Mouse (Mus musculus): ENCODE results near the gene Clec16a. TPM values are rescaled to one million over a fixed set of nuclear protein-coding genes. Genes with fewer than 3 reads are reported as not detected.

Clec16a gene
- total RNA-seq, 4 experiments from 2014 or later = 37.2 to 55.9 (median 51.3) TPM

GRCm38 (mm10) chr16:10683193-10684000, 138.3 kb downstream of the Clec16a start:
- no peak for DNase-seq

- no peak for DNase-seq
Observed at GRCm38 (mm10) chr16:10689748-10690318, 144.7 kb downstream of the Clec16a start.

DNA sequence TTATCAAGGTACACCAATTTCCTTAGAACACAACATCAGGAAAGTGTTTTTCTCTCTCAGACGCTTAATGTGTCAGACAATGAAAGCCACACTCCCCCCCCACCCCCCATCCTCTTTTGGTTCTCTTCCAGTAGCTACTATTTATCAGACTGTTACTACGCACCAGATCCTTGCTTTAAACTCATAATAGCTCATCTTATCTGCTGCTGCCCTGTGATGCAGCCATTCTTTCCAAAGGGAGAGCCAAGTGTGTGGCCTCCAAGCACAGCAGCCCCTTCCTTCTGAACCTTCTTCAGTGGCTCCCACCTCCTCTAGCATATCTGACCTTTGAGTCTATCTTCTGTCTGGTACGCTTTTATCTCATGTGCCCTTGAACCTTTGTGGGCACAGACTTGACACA, 145.3 kb downstream of the Clec16a start:
- no peak for DNase-seq

- DNase-seq = no peak
Observed at GRCm38 (mm10) chr16:10691705-10692104, 146.6 kb downstream of the Clec16a start.

DNA sequence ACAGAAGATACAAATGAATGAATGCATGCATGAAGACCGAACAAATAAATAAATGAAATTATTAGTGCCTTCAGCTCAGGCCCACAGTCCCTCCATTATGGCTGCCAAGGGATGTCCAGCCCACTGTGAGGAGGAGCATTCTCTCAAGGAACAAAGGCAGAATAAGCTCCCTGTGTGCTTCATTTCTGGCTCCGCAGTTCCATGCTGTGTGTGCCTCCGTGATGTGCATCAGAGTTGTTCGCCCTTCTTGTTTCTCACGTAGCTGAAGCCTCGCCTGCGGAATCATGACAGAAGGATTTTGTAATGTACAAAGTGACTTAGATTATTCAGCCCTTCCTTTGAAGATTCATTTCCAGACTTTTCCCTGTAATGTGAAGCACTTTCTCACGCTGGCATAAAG, 147.7 kb downstream of the Clec16a start:
- DNase-seq = no peak

GRCm38 (mm10) chr16:10693424-10693823, 148.3 kb downstream of the Clec16a start:
- no peak for DNase-seq

GRCm38 (mm10) chr16:10694414-10694851, 149.3 kb downstream of the Clec16a start:
- no peak for DNase-seq

- DNase-seq = no peak
Observed at GRCm38 (mm10) chr16:10697861-10698659, 152.9 kb downstream of the Clec16a start.

DNA sequence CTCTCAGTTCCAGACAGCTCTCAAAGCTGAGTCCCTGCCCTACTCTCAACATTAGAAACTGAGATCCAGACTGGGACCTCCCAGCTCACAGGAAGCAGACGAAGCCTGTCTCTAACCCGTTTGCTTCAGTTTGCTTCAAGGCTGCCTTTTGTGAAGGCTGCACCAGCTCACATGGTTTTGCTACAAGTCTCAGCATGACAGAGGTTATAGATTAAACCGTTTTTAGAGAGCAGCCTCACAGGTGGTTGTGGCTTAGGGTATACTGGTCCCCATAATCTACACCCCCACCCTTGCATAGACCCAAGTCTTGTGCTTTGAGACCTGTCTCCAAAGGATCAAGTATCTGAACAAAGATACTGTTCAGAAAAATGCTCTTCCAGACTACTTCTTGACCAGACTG, 154.2 kb downstream of the Clec16a start:
- DNase-seq = no peak

DNA sequence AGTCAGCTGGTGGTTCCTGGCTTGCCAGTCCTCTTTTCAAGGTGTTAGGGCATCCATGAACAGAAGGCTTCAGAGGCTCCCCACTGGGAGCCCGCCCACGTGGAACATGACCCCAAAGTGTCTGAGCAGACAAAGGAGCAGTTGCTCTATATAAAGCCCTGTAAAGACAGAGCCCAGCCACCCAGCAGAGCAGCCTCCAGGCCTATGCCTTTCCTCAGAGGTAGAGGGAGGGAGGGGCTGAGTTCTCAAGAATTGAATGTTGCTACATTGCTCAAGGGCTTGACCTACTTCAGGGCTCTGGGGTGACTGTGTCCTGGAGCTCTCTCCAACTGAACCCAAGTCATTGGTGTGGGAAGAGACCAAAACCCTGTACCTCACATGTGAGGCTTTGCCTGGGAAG, 155.0 kb downstream of the Clec16a start:
- no peak for DNase-seq

DNA sequence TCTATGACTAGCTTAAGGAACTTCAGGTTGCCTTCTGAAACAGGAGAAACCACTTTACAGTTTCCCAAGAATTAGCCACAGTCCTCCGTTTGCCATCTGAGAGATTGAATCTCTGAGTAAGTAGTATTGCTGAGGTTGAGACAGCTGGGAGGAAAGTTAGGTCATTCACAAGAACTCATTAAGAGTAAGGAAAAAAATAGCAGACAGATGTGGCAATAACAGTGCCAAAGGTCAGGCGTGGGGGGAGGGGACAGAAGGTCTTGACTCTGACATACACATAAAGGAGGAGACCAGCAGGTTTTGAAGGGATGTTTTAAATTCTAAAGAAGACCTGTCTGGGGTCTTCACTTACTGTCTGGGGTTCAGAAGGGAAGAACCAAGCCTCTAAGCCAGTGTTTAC, 157.3 kb downstream of the Clec16a start:
- no peak for DNase-seq

DNA sequence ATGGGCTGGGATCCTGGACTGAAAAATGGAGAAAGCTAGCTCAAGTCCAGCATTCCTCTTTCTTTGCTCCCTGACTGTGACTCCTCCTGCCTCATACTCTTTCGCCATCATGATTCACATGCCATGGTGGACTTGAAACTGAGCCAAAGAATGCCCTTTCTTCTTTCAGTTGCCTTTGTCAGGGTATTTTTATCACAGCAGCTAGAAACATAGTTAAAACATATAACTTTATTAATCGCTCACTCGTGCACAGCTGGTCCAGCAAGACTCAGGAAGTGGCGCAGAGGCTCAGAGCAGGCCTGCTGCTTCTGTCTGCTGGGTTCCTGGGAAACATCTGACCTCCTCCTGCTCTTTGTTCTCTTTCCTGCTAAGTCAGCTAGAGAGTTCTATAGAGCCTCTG, 158.8 kb downstream of the Clec16a start:
- DNase-seq = no peak

DNA sequence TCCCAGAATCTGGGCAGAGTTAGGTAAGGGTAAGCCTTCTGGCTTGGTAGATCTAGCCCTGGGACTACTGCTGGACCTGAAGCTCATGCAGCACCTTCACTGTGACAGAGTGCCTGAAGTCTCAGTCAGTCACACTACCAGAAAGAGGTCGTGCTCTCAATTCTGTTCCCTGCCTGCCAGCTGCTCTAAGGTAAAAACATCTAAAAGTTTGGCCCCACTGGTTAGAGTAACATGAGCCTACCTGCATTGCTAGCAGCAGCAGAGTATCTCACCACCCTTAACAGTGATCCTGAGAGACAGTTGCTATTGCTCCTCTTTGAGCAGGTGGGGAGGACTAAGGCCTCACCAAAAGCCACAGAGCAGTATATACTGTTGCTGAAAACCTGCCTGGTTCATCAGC, 160.3 kb downstream of the Clec16a start:
- no peak for DNase-seq

DNA sequence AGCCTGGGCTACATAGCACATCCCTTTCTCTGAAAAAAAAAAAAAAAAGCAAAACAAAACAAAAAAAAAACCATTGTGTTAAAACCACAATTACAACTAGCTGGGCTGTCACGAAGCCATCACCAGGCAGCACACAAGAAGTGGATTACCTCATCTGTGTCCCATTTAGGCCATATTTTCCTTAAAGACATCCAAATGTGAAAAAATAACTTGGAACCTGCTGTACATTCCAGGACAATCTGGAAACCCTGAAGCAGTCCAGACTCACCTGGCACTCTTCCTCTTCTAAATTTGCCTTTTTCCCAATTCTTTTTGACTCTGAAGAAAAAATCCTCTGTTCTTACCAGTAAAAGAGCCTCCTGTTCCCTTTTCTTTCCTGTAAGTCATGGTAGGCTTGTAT, 166.4 kb downstream of the Clec16a start:
- no peak for DNase-seq

DNA sequence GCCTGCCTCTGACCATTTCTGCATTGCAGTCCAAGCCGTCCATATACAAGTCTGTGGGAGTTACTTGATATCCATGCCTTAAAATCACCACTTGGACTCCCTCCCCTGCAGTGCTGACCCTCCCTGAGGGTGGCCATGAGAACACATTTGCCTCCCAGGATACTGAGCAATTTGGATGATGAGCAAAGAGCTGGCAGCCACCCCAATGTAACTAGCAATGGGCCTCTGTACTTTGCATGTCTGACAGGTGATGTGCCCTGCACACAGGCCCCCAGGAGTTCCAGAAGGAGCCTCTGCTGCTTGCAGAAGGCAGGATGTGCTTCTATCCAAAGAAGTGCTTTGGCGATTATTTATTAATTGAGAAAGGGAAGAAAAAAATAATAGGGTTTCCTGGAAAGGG, 167.9 kb downstream of the Clec16a start:
- DNase-seq = no peak

GRCm38 (mm10) chr16:10713441-10714239, 168.5 kb downstream of the Clec16a start:
- DNase-seq = peak; percentile 85

DNA sequence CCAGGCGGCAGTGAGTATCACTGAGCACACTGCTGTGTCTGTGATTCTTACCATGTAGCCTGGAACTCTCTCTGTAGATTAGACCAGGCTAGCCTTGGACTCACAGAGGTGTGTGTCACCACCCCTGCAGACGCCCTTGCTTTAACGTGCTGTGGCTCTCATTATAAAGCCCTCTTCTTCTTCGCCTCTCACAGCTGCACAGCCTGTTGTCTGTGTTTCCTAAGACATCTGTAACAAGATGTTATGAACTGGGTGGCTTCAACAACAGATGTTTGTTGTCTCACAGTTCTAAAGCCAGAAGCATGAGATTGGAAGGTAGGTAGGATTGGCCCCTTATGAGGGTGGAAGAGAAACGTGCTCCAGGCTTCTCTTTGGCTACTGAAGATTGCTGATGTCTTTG, 170.1 kb downstream of the Clec16a start:
- DNase-seq = no peak

GRCm38 (mm10) chr16:10715632-10716031, 170.5 kb downstream of the Clec16a start:
- DNase-seq = no peak

DNA sequence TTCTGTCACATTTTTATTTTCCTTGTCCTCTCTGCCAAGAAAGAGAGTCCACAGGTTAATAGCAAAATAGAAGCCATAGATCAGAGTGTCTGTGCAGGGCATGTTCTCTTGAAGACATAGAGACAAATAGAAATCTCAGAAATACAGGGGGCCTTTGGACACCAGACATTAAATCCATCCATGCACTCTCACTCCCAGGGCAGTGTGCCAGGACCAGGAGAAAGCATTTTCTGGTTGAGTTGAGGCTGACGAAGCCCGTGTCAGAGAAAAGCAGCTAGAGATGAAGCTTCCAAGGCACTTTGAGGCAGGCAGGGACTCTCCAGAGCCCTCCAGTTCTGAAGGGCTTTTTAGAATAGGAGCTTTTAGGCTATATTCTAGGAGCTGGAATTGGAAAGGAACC, 171.6 kb downstream of the Clec16a start:
- no peak for DNase-seq

GRCm38 (mm10) chr16:10719971-10720370, 174.8 kb downstream of the Clec16a start:
- no peak for DNase-seq

GRCm38 (mm10) chr16:10722882-10723544, 177.9 kb downstream of the Clec16a start:
- no peak for DNase-seq

Measured in adrenal gland, adult 8-10 months (tissue).